Mouse (Mus musculus) stomach, postnatal 0 days (tissue): ENCODE results near the gene Garnl3.

Experiments used
- CTCF ChIP-seq: IDR thresholded peaks from 2 replicates; pipeline ENCODE4 v1.5.1; 2016; ENCODE audit warnings: antibody characterized with exemption, low read depth, mild to moderate bottlenecking, moderate library complexity
- EP300 ChIP-seq: optimal IDR thresholded peaks from 2 replicates; pipeline ENCODE3; 2016; ENCODE audit warnings: antibody characterized with exemption

DNA sequence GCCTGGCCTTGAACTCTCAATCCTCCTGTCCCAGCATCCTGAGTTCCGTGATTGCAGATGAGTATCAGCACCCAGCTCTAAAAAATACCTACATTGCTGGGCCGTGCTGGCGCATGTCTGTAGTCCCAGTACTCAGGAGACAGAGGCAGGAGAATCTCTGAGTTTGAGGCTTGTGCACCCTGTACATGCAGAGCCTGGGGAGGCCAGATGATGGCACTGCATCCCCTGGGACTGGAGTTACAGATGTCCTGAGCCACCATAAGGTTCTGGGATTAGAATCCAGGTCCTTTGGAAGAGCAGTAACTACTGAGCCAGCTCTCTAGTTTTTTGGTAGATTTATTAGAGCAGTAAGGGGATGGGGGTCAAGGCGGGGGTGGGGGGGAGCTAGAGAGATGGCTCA, 191.0 kb downstream of the Garnl3 start:
- TF ChIP-seq CTCF: no peak
- TF ChIP-seq EP300: no peak
